Mouse (Mus musculus): Measurements from ENCODE around the gene Prkcb. TPM values are rescaled to one million over a fixed set of nuclear protein-coding genes. Genes with fewer than 3 reads are reported as not detected.
A peak's percentile ranks its signal among the peaks of the same experiment; 100 is the strongest.

Gene Prkcb
- polyA plus RNA-seq, 1 experiment from 2014 or later = 5.7 TPM

DNA sequence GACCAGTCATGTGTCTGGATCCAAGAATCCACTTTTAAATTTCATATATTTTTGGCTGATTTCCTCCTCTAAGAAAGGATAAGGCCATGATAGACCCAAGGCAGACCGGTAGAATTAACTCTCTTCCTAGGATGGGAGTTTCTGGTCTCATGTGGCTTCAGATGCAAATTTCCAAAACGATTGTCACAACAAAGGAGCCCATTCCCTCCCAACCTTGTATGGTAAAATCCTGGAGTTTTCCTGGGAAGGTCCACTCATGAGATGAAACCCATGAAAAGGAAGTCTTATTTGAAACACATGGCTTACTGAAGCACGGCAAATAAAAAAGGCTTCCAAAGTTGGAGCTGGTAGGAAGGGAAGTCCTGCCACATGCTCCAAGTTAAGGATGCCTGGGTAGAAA is 342.6 kb downstream of the Prkcb start:
- H3K36me3 ChIP-seq = no peaks in the 10 kb centered on the region
- H3K9me3 ChIP-seq (replicated peaks) = no peaks in the 10 kb centered on the region
- H3K4me1 ChIP-seq = no peaks in the 10 kb centered on the region
- H3K27ac ChIP-seq (replicated peaks) = no peak overlapping the region
- DNase-seq (ENCODE audit: low spot score) = no peak
- H3K4me3 ChIP-seq = no peak overlapping the region
- no peaks in the 10 kb centered on the region for H3K27me3 ChIP-seq (ENCODE audit: low read depth, poor library complexity, severe bottlenecking)
- 71% methylated on average over 3 of the region's 3 CpGs for WGBS

DNA sequence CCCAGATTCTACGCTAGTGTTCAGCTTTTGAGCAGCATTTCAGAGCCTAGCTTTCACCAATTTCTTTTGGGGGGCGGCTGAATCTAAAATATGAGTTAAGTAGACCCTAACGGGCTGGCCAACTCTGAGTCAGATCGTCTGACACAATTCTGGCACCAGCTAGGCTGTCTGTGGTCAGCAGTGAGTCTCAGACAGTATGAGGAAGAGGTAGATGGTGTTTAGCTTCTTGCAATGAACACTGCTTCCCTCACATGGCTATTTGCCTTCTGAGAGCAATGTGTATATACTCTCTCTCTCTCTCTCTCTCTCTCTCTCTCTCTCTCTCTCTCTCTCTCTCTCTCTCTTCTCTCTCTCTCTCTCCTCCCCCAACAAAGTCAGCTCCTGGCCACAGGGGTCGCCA is 344.4 kb downstream of the Prkcb start:
- WGBS = 76% methylated on average over 5 of the region's 5 CpGs
- H3K36me3 ChIP-seq = no peaks in the 10 kb centered on the region
- no peaks in the 10 kb centered on the region for H3K9me3 ChIP-seq (replicated peaks)
- DNase-seq (ENCODE audit: low spot score) = no peak
- H3K4me3 ChIP-seq = no peak overlapping the region
- H3K27me3 ChIP-seq (ENCODE audit: low read depth, poor library complexity, severe bottlenecking) = no peaks in the 10 kb centered on the region
- H3K27ac ChIP-seq (replicated peaks) = no peak overlapping the region
- no peaks in the 10 kb centered on the region for H3K4me1 ChIP-seq

DNA sequence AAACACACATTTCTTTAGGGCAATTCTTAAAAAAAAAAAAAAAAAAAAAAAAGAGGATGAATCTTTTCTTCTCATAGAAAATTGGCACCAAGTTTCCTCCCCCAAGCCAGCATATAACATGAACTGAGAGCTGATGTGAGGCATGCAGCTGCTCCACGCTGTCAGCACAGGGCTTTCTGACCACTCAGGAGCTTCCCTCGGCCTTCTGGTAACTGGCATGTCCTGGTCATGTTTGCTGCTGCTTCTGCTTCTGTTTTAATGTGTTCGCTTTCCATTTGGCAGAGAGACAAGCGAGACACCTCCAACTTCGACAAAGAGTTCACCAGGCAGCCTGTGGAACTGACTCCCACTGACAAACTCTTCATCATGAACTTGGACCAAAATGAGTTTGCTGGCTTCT is 344.9 kb downstream of the Prkcb start:
- WGBS = 91% methylated on average over 5 of the region's 5 CpGs
- H3K27ac ChIP-seq (replicated peaks) = no peak overlapping the region
- H3K4me1 ChIP-seq = no peaks in the 10 kb centered on the region

DNA sequence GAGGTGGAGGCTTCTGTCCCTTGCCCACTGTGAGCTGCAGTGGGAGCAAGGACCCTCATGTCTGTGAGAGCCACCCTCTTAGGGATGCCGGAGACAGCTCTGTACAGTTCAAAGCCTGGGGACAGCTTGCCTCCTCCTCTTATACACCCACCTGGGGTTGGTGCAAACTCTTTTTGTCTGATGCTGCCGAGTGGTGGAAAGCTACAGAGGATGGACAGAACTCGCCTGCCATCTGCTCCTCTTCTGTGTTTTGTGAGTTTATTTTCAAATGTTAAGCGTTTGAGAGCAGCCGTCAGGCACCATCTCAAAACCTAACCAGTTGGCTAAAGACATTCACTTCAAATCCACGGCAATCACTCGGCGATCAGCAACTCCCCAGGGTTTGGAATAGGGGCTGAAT is 355.1 kb downstream of the Prkcb start:
- Histone ChIP-seq H3K36me3 (no peaks in the 10 kb centered on the region), H3K27me3 (ENCODE audit: low read depth, poor library complexity, severe bottlenecking) (no peaks in the 10 kb centered on the region), H3K9me3 (replicated peaks) (no peaks in the 10 kb centered on the region), H3K4me3 (no peak overlapping the region), H3K4me1 (no peaks in the 10 kb centered on the region), H3K27ac (replicated peaks) (no peak overlapping the region)
- WGBS = 89% methylated on average over 8 of the region's 8 CpGs
- no peak for DNase-seq (ENCODE audit: low spot score)

More for the DNA sequence above, 344.9 kb downstream of the Prkcb start:
- Histone ChIP-seq H3K36me3 (no peaks in the 10 kb centered on the region), H3K27me3 (ENCODE audit: low read depth, poor library complexity, severe bottlenecking) (no peaks in the 10 kb centered on the region), H3K4me3 (no peak overlapping the region), H3K9me3 (replicated peaks) (no peaks in the 10 kb centered on the region)
- DNase-seq (ENCODE audit: low spot score) = no peak

DNA sequence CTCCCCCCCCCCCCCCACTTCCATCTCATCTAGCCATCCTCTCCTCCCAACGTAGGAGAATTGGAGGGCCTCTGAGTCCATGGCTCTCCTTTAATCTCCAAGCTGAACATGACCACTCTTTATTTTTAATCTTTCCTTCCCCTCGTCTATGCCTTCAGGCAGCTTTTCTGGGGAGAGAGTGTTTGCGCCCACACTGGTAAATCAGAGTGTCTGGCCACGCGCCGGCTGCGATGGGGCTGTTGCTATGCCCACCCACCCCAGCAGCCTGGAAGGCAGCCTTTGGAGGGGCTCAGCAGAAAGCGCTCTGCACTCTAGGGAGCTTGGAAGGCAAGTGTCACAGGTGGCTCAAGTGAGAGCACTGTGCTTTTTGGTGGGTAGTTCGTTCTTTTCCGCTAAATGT is 360.8 kb downstream of the Prkcb start:
- H3K4me3 ChIP-seq = no peak overlapping the region
- no peak overlapping the region for H3K27ac ChIP-seq (replicated peaks)
- H3K9me3 ChIP-seq (replicated peaks) = no peaks in the 10 kb centered on the region
- 84% methylated on average over 10 of the region's 10 CpGs for WGBS
- no peaks in the 10 kb centered on the region for H3K27me3 ChIP-seq (ENCODE audit: low read depth, poor library complexity, severe bottlenecking)
- H3K4me1 ChIP-seq = peaks cover 3% of the 10 kb centered on the region; the same call in 1 of the 2 replicates
- H3K36me3 ChIP-seq = no peaks in the 10 kb centered on the region
- no peak for DNase-seq (ENCODE audit: low spot score)

DNA sequence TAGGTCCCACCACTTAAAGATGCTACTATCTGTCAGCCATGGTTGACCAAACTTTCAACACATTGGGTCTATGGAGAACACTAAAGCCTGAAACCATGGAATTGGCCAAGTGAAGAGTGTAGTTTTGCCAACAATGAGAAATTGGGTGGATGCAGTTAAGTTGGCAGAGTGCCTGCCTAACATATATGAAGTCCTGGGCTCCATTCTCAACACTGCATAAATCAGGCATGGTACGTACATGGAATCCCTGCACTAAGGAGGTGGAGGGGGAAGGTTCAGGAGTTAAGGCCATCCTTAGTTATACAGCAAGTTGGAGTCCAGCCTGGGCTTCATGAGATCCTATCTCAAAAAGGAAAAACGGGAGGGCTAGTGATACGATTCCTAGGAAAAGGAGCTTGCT is 364.0 kb downstream of the Prkcb start:
- H3K9me3 ChIP-seq (replicated peaks) = no peaks in the 10 kb centered on the region
- WGBS = 87% methylated on average over 3 of the region's 3 CpGs
- no peaks in the 10 kb centered on the region for H3K27me3 ChIP-seq (ENCODE audit: low read depth, poor library complexity, severe bottlenecking)
- no peak overlapping the region for H3K4me3 ChIP-seq
- no peak for DNase-seq (ENCODE audit: low spot score)
- H3K27ac ChIP-seq (replicated peaks) = no peak overlapping the region
- no peaks in the 10 kb centered on the region for H3K36me3 ChIP-seq
- H3K4me1 ChIP-seq = peaks cover 3% of the 10 kb centered on the region; the same call in 1 of the 2 replicates

DNA sequence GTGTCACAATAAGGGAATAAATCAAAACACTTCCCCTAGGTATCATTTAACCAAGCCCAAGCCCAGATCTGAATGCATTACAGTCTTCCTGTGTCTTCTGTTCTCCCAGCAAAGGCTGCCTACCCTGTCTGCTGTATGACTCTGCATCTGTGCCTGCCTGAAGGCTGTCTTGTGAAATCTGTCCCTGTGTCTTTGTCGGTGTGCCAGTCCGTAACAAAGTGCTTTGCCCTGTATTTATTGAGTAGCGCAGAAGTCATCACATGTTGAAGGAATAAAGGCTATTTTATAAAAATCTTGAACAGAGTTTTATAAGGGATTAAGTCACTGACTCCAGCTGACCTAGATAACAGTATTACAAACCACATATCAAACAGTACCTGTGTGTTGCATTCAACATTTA is 368.1 kb downstream of the Prkcb start:
- no peaks in the 10 kb centered on the region for H3K36me3 ChIP-seq
- H3K4me3 ChIP-seq = no peak overlapping the region
- no peak for DNase-seq (ENCODE audit: low spot score)
- no peaks in the 10 kb centered on the region for H3K27me3 ChIP-seq (ENCODE audit: low read depth, poor library complexity, severe bottlenecking)
- no peak overlapping the region for H3K27ac ChIP-seq (replicated peaks)
- H3K9me3 ChIP-seq (replicated peaks) = no peaks in the 10 kb centered on the region
- WGBS = 94% methylated on average over 3 of the region's 3 CpGs
- H3K4me1 ChIP-seq = no peaks in the 10 kb centered on the region

DNA sequence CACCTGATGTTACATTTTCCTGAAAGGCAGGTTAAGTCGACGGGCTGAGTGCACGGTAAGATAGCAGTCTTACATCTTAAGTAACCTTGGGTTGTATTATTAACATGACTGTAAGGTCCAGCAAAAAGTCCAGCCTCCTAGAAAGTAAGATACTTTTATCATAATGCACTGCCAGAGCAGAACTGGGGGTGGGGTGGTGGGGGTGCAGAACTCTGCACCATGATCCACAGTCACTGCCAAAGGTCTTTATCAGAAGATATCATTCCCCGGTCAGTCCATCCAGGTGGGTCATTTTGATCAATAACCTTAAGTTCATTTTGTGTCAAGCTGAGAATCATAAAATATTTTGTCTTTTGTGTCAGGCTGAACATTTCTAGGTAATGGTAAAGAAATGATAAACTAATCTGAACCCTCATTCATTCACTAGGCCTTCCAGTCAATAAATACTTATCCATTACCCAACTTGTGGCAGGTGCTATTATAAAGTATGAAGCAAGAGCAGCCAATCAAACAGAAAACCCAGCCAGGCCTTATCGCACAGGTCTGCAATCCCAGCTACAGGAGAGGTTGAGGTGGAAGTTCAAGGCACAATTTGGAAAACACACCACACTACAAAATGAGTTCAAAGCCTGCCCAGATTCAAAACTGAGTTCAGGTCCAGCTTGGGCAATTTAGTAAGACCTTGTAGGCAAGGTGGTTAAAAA is 369.0 kb downstream of the Prkcb start:
- WGBS = 95% methylated on average over 5 of the region's 5 CpGs
- H3K9me3 ChIP-seq (replicated peaks) = no peaks in the 10 kb centered on the region
- no peaks in the 10 kb centered on the region for H3K4me1 ChIP-seq
- no peaks in the 10 kb centered on the region for H3K27me3 ChIP-seq (ENCODE audit: low read depth, poor library complexity, severe bottlenecking)
- no peak overlapping the region for H3K4me3 ChIP-seq
- H3K36me3 ChIP-seq = no peaks in the 10 kb centered on the region
- no peak for DNase-seq (ENCODE audit: low spot score)
- no peak overlapping the region for H3K27ac ChIP-seq (replicated peaks)

DNA sequence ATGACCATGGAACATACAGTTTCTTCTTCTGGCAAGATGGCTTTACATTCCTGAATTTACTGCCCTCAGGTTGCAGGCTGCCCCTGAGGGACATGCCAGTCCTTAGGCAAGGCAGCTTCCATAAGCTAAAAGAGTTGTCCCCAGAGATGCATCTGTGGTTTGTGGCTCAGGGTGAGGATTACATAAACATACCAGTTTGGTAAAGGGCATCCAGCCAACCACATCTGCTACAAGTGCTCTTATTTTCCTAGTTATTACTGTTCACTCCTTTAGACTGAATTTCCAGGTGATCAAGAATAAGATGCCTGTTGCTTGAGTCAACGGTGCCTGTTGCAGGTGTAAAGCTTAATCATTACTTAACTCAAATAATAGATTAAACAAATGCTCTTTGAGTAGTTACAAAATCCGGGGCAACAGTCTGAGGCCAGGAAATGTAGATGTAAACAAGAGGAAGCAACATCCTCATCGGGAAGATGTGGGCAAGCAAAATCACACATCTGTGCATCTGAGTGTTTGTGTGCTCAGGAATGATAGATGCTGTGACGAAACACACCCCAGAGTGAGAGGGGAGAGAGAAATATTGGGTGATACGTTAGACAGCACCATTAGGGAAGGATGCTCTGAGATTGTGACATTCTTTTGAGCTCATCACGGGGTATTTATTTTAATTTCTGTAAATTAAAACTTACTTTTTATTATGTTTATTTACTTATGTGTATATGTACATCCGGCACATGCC is 376.9 kb downstream of the Prkcb start:
- Histone ChIP-seq H3K27me3 (ENCODE audit: low read depth, poor library complexity, severe bottlenecking) (0 out of 2 replicates have a peak, but pooled peaks cover 5% of the 10 kb centered on the region), H3K36me3 (no peaks in the 10 kb centered on the region), H3K27ac (replicated peaks) (no peak overlapping the region), H3K4me1 (peaks cover under 1% of the 10 kb centered on the region; the same call in 1 of the 2 replicates), H3K4me3 (no peak overlapping the region), H3K9me3 (replicated peaks) (no peaks in the 10 kb centered on the region)
- DNase-seq (ENCODE audit: low spot score) = no peak
- 79% methylated on average over 7 of the region's 7 CpGs for WGBS

DNA sequence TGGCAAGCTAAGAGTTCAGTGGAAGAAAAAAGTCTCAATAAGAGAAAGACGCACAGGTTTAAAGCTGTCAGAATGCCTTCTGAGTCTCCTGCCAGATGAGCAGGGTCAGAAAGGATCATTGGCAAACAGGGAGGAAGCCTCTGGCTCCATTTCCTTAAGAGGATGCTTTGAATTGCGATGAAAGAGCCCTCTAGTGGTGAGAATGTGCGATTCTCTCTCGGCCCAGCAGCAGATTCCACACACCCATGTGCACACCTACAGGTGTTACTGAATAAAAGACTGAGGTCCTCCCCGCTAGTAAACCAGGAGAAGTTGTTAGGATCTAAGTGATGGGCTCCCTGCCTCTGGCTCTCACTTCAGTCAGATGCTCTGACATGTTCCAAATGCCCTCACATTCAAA is 379.4 kb downstream of the Prkcb start:
- no peak overlapping the region for H3K4me3 ChIP-seq
- peaks cover 10% of the 10 kb centered on the region for H3K4me1 ChIP-seq
- peaks cover 20% of the 10 kb centered on the region for H3K27me3 ChIP-seq (ENCODE audit: low read depth, poor library complexity, severe bottlenecking)
- no peaks in the 10 kb centered on the region for H3K9me3 ChIP-seq (replicated peaks)
- H3K27ac ChIP-seq (replicated peaks) = no peak overlapping the region
- peak; percentile 33 for DNase-seq (ENCODE audit: low spot score)
- H3K36me3 ChIP-seq = no peaks in the 10 kb centered on the region
- 31% methylated on average over 5 of the region's 5 CpGs for whole genome bisulfite sequencing

DNA sequence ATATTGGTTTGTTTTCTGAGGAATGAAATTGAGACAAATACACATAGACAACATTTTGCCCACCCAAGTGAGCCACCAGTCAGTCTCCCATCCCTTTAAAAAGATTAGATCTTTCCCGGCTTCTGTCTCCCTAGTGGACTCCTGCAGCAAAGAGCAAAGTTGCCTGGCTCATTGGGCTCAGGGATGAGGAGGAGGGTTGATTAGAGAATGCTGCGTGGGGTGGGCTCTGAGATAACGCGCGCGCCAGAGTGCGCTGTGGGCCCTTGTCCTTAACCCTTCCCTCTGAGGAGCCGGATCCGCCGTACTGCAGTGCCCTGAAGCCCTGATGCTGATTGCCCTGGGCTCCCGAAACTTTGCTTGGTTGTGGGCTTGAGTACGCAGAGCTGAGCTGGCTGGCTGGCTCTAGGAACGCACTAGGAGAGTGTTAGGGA is 381.9 kb downstream of the Prkcb start, which contains the start of gene Cacng3:
Gene Cacng3, plus strand, starts transcription at position 51 of the 431 bp plus-strand sequence.
- H3K27me3 ChIP-seq (ENCODE audit: low read depth, poor library complexity, severe bottlenecking) = peaks cover 20% of the 10 kb centered on the region
- H3K4me1 ChIP-seq = peaks cover 10% of the 10 kb centered on the region
- no peak within 1 kb of the TSS for H3K27ac ChIP-seq (replicated peaks)
- 15% methylated on average over 13 of the region's 13 CpGs for WGBS
- no peaks in the 10 kb centered on the region for H3K36me3 ChIP-seq
- peak within 1 kb of the TSS; percentile 42 for H3K4me3 ChIP-seq
- DNase-seq (ENCODE audit: low spot score) = no peak
- H3K9me3 ChIP-seq (replicated peaks) = no peaks in the 10 kb centered on the region

DNA sequence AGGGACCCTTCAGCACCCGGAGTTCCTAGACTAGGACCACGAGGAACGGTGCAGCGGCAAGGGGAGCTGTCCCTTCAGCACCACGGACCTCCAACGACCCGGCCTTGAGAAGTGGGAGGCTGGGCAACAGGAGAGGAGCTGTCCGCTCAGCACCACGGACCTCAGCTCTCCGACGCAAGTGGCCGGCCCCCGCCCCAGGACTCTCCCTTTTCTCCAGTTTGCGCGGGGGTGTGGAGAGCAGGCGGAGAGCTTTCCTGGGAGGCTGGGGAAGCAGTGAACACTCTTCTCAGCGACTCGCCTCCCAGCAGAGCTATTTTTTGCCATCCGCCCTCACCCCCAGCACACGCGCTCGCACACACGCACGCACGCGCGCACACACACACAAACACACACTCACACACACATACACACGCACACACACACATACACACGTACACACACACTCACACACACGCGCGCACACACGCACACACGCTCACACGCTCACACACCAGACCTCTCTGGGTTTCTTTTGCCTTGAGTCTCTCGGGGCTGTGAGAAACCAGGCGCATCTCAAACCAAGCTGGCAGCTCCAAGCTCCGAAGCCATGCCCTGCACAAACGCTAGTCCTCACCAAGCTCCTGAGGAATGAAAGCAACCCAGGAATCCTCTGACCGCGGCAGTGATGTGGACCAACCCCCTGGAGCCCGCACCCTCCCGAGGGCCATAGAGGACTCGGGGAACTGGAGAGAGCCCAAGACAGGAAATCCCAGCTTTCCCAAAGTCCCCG is 382.5 kb downstream of the Prkcb start:
- Histone ChIP-seq H3K27me3 (ENCODE audit: low read depth, poor library complexity, severe bottlenecking) (peaks cover 20% of the 10 kb centered on the region), H3K4me3 (peak overlapping the region; percentile 42), H3K36me3 (no peaks in the 10 kb centered on the region), H3K9me3 (replicated peaks) (no peaks in the 10 kb centered on the region), H3K4me1 (peaks cover 10% of the 10 kb centered on the region), H3K27ac (replicated peaks) (no peak overlapping the region)
- WGBS = 7% methylated on average over 44 of the region's 45 CpGs
- DNase-seq (ENCODE audit: low spot score) = peak; percentile 90
